Mouse (Mus musculus) adrenal gland, postnatal 25 days (tissue): ENCODE measurements around the gene Dop1a. TPM values are rescaled to one million over a fixed set of nuclear protein-coding genes. Genes with fewer than 3 reads are reported as not detected.

Experiments used
- DNase-seq: peaks from one replicate; pipeline ENCODE4 v3.0.0; 2021; ENCODE audit warnings: mixed read lengths
- total RNA-seq: library from RNA; stranded (reverse); gene quantifications from 2 replicates; pipeline ENCODE4 v1.2.3, GENCODE M21; 2021

Dop1a gene
- total RNA-seq, 1 experiment from 2014 or later, result 31.5 TPM

- DNase-seq, result no peak
Observed at GRCm38 (mm10) chr9:86507437-86507836, 40.5 kb downstream of the Dop1a start.

GRCm38 (mm10) chr9:86513733-86514132, 46.8 kb downstream of the Dop1a start:
- no peak for DNase-seq

GRCm38 (mm10) chr9:86514390-86514789, 47.4 kb downstream of the Dop1a start:
- no peak for DNase-seq

- no peak for DNase-seq
Observed at GRCm38 (mm10) chr9:86514798-86515197, 47.8 kb downstream of the Dop1a start.

GRCm38 (mm10) chr9:86522335-86522734, 55.4 kb downstream of the Dop1a start:
- DNase-seq, result no peak

- peak; percentile 47 for DNase-seq
Observed at GRCm38 (mm10) chr9:86525600-86525999, 58.6 kb downstream of the Dop1a start.

- no peak for DNase-seq
Observed at GRCm38 (mm10) chr9:86534071-86534470, 67.1 kb downstream of the Dop1a start.

- DNase-seq, result no peak
Observed at GRCm38 (mm10) chr9:86543451-86543850, 76.5 kb downstream of the Dop1a start.

GRCm38 (mm10) chr9:86544559-86544958, 77.6 kb downstream of the Dop1a start:
- DNase-seq, result no peak

GRCm38 (mm10) chr9:86549637-86550162, 82.7 kb downstream of the Dop1a start:
- no peak for DNase-seq

GRCm38 (mm10) chr9:86550717-86551116, 83.8 kb downstream of the Dop1a start:
- no peak for DNase-seq

GRCm38 (mm10) chr9:86553886-86554285, 86.9 kb downstream of the Dop1a start:
- DNase-seq, result no peak

GRCm38 (mm10) chr9:86554641-86555040, 87.7 kb downstream of the Dop1a start:
- DNase-seq, result no peak

- peak; percentile 65 for DNase-seq
Observed at GRCm38 (mm10) chr9:86560543-86560942, 93.6 kb downstream of the Dop1a start.

- no peak for DNase-seq
Observed at GRCm38 (mm10) chr9:86569314-86569910, 102.5 kb downstream of the Dop1a start.

GRCm38 (mm10) chr9:86570261-86570890, 103.4 kb downstream of the Dop1a start:
- no peak for DNase-seq

GRCm38 (mm10) chr9:86570946-86571345, 104.0 kb downstream of the Dop1a start:
- no peak for DNase-seq

GRCm38 (mm10) chr9:86571540-86572135, 104.7 kb downstream of the Dop1a start, which contains the start of the genes Pgm3 and Rwdd2a:
Pgm3 (minus strand) TSS chr9:86571842.
Rwdd2a (plus strand) TSS chr9:86571991.
- peak; percentile 98 for DNase-seq

- DNase-seq, result peak; percentile 61
Observed at GRCm38 (mm10) chr9:86572196-86572595, 105.2 kb downstream of the Dop1a start.

GRCm38 (mm10) chr9:86572636-86573291, 105.8 kb downstream of the Dop1a start:
- DNase-seq, result peak; percentile 79

- no peak for DNase-seq
Observed at GRCm38 (mm10) chr9:86573616-86574303, 106.8 kb downstream of the Dop1a start.

- no peak for DNase-seq
Observed at GRCm38 (mm10) chr9:86575178-86575577, 108.2 kb downstream of the Dop1a start.
